Mouse (Mus musculus) monocyte, adult 2 months (primary cell): ENCODE measurements around the gene Pam16.

ENCODE experiments used
- DNase-seq, 2 experiments: peaks; one replicate each; pipeline ENCODE4 v3.0.0; 2022; ENCODE audit warnings: low spot score in 2 of 2, low read depth in 1 of 2

Gene Pam16

GRCm38 (mm10) chr16:4611193-4611592 is 13.6 kb downstream of the Pam16 start:
- no peak for DNase-seq

DNA sequence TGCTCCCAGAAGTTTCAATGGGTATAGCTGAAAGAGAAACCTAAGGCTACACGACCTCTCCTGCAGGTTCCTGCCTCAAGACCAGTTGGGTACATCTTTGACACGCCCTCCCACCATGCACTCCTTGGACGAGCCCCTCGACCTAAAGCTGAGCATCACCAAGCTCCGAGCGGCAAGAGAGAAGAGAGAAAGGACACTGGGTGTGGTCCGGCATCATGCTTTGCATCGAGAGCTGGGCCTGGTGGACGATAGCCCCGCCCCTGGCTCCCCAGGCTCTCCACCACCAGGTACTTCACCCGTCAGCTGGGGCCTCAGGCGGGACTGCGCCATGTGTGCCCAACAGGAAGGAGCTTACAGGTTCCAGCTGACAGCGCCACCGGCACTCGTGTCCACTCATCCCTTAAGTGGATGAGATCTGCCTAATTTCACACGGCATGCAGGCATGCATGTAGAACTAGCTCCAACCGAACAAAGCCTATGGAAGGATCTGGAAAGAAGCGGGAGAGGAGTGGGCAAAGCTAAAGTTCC is 16.2 kb downstream of the Pam16 start:
- DNase-seq = no peak

- DNase-seq = peak; percentile 40 to 71
Measured at GRCm38 (mm10) chr16:4607818-4608531, 16.8 kb downstream of the Pam16 start.

GRCm38 (mm10) chr16:4606431-4607084 is 18.2 kb downstream of the Pam16 start:
- no peak for DNase-seq

- DNase-seq = no peak
Measured at GRCm38 (mm10) chr16:4605514-4606131, 19.2 kb downstream of the Pam16 start.

DNA sequence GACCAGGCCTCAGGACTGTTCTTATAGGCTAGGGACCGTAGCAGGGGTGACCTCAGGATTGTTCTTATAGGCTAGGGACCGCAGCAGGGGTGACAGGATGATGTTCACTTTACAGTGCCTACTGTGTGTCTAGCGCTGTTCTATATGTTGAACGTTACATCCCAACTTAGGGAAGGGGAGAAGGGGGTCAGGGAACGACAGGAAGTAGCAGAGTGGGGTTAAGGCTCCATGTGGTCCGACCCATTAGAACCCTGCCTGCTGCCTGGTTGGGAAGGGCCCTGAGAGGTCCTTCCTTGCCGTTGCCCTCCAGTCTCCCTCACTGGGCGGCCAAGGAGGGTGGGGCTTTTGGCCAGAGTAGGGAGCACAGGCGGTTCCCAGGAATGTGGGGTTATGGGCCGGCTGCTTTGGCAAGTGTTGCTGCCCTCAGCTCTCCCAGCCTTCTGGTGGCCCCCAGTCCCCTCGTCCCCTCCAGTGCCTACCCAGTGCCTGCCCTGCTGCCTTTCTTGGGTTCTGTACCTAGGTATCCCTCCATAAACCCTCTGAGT is 20.4 kb downstream of the Pam16 start:
- DNase-seq = no peak

- DNase-seq = no peak
Measured at GRCm38 (mm10) chr16:4603453-4603837, 21.3 kb downstream of the Pam16 start.

DNA sequence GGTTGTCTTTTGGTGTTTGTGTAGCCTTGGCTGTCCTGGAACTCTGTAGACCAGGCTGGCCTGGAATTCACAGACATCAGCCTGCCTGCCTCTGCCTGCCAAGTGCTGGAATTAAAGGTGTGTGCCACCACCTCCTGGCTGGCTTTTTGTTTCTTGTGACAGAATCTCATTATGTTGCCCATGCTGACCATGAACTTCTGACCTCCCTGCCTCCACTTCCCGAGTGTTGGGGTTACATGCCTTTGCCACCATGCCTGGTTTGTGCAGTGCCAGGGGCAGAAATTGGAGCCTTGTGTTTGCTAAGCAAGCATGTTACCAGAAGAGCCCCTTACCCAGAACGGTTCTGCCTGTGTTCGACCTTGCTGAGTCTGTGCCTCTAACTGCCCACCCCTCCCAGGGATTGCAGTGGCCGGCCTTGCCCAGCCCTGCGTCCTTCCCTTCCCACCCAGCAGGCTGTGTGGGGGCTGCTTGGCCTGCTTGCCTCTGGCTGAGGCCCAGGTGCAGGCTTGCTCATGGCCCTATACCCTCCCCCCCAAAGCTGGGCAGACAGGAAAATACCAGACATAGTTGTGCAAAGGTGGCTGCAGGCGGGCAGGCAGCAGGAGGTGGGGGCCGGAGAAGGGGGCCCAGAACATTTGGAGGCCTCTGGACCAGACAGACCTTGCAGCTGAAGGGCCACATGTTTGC is 21.9 kb downstream of the Pam16 start:
- DNase-seq = no peak

- no peak for DNase-seq
Measured at GRCm38 (mm10) chr16:4602189-4602588, 22.6 kb downstream of the Pam16 start.

DNA sequence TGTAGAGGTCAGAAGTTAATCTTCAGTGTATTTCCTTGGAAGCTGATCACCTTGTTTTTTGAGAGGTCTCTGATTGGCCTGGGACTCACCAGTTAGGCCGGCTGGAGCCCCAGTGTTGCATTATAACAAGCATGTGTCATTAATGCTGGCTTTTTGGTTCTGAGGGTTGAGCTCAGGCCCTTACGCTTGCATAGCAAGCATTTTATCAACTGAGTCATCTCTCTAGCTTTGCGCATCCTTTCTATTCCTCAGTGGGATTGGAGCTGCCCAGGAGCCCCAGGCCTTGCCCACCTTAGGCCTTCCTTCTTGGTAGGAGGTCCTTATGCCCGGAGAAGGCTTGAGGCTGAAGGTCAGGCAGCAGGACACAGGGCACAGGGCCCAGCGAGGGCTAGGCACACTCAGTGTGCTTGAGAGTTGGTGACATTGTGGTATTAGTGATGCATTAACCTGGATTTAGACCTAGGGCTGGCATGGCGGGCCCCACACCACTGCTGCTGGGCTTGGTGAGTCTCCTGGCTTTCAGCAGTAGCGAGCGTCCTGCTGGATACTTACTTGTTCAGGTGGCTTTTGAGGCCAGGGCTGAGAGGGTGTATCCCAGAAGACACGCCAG is 24.0 kb downstream of the Pam16 start:
- no peak for DNase-seq

- DNase-seq = no peak
Measured at GRCm38 (mm10) chr16:4599616-4600015, 25.2 kb downstream of the Pam16 start.

GRCm38 (mm10) chr16:4598891-4599543 is 25.8 kb downstream of the Pam16 start:
- DNase-seq = no peak

DNA sequence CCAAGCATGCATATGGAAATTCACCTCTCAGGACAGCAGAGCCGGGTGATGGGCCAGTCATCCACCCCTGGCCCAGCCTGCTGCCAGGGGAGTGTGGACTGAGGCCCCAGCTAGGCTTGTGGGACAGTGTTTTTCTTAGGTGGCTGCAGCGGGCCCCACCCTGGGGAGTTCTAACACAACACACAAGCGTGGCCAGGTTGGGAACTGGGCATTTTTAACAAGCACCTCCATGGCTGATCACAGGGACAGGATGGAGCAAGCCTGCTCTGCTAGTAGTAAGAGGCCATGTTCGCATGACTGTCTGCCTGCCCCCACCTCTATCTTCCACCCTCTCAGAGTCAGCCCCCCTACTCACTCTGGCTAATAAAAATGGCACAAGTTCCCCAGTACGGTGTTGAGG is 26.7 kb downstream of the Pam16 start:
- DNase-seq = no peak

- DNase-seq = no peak
Measured at GRCm38 (mm10) chr16:4597296-4597695, 27.5 kb downstream of the Pam16 start.

- no peak for DNase-seq
Measured at GRCm38 (mm10) chr16:4596836-4597235, 28.0 kb downstream of the Pam16 start.

- no peak for DNase-seq
Measured at GRCm38 (mm10) chr16:4596141-4596728, 28.6 kb downstream of the Pam16 start.

GRCm38 (mm10) chr16:4595527-4595963 is 29.2 kb downstream of the Pam16 start:
- DNase-seq = no peak

DNA sequence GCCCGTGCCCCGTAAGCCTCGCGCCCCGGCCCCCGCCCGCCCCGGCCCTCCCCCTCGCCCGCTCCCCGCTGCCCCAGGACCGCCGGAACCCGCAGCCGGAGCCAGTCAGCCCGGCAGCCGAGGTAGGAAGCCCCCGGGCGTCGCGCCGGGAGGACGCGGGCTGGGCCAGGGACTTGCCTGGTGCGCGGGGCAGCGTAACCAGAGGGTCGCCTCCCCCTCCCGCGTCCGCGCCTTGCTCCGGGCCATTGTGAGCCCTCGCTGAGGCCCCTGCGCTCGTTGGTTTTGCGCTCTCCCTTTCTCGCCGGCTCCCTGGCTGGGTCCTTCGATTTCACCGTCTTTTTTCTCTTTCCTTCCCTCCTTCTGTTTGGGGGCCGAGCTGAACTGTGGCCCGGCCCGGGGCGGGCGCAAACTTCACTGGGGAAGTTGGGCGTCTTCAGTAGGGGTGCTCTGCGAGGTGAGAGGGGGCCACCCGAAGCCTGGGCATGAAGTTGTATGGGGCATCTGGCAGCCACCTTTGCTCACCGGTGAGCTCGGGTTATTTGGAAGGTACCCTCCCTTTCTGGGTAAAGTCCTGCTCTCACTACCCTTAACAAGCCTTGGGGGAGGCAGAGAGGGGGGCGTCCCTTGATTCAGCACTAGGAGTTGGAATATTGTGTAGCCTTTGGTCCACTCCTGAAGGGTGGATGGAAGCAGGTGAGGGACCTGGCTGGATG is 29.8 kb downstream of the Pam16 start:
- DNase-seq = no peak
